Mouse (Mus musculus) urinary bladder, adult 18-20 months (tissue): ENCODE measurements around the gene Nat9.

Experiments used
- DNase-seq, 2 experiments: peaks; one replicate each; pipeline ENCODE4 v3.0.0; 2022; ENCODE audit warnings: low spot score in 2 of 2, mixed read lengths in 2 of 2

Gene Nat9

DNA sequence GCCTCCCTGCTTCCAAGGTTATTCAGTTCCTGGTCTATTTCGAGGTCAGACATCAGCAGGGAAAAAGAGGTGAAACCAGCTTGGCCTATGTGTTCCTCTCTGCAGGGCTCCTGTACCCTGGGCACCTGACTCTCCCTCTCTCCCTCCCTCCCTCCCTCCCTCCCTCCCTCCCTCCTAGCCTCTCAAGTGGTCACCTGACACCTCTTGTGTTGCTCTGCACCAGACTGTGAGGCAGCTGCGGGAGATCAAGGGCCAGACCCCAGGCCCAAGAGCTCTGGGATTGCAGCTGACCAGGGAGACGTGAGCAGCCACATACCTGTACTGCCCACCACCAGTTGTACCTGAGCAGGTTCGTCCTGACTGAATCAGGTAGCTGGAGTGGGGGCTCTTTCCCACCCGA lies 27.5 kb upstream of the Nat9 start:
- no peak for DNase-seq

DNA sequence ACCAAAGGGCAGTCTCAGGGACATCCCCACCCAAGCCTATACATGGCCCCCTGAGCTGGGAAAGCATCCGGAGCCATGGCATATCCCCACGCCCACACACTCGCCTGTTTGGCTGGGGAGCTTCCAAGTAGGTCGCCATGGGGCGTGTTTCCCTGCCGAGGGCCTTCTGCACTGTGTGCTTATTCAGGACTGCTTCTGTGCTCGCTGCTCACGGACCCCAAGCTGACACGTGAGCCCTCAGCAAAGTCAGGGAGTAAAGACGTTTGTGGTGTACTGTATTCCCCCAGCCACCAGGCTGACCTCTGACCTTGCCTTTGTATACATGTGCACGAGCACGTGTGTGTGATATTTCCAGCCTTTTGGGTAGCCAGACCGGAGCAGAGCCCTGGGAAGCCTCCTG lies 24.5 kb upstream of the Nat9 start:
- no peak for DNase-seq

DNA sequence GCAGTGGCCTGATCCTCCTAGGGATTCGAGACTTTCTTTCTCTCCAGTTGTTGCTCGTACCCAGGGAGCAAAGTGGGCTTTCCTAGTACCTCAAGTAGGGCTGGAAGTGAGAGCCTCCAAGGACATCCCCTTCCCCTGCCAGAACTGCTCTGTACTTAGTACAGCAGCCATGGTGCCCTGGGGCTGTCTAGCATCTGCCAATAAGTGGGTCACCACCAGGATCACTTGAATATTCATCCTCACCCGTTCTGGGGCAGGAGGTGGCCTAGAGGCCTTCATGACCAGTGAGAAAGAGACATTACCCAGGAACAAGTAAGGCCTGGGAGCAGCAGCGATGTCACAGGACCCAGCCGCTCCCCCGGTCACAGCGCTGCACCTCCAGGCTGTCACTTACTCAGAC lies 22.3 kb upstream of the Nat9 start:
- DNase-seq = no peak

DNA sequence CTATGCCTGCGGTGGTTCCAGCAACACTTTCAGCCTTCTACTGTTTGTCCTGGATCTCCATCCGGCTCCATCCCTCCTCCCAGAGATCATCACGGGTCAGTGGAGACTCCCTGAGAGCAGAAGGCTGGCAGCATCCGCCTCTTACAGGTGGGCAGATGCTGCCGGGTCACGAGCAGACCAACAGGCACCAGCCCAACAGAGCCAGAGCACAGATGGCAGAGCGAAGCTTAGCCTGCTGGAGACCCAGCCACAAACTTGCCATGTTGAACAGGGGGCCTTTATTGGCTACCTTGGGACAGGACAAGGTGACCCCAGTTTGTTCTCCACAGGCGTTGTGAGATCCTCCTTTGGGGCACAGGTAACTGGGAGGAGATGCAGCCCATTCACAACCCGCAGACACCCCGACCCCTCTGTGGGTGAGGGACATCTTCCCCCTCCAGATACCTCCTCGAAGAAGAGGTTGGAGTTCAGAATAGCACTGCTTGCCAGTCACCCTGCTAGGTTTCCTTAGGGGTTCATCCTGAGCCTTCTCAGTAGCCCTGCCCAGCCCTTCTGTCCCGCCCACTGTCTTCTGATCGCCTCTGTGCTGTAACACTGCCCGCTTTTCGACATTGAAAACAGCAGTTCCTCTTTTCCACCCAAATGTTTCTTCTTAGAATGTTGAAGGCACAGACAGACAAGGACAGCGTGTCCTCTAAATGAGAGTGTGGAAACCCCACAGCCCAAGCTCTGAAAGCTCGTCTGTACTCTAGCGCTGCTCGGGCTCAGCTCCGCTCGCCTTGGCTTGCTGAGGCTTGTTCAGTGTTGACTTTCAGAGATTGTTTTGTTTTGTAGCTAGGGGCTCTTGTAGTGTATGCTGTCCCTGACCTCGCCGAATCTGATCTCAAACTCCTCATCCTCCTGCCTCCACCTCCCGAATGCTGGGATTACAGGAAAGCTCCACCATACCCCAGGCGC lies 21.4 kb upstream of the Nat9 start:
- no peak for DNase-seq

DNA sequence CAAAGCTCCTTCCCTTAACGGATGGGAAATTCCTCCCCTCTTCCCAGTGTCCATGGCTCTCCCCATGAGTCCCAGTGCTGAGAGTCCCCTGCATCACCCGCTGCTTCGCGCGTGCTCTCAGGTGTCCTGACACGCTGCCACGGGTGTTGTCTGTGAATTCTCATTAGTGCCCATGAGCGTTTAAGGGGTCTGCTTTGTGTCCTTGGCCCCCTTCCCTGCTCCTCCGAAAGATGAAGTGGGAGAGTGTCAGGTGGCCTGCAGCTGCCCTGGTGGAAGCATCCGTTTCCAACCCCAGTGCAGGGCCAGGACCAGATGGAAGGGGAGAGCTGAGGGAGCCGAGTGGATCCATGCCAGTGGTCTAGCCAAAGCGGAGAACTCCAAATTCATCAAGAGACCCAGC lies 20.5 kb upstream of the Nat9 start:
- DNase-seq = no peak

DNA sequence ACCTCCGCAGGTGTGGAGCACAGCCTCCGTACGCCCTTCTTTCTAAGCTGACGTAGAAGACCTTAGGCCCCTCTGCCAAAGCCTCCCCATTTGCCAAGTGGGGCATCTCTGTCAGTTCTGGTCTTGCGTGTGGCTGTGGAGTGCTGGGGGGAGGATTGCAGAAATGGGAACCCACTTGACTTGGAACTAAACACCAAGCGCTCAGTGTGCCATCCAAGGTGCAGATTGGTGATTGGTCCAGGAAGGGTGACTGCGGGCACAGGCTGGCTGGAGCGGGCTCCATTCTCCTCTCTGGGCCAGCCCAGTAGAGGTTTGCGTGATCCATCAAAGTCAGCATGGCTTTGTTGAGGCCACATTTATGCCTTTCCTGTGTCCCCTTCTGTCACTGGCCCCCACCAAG lies 15.1 kb upstream of the Nat9 start:
- DNase-seq = no peak

DNA sequence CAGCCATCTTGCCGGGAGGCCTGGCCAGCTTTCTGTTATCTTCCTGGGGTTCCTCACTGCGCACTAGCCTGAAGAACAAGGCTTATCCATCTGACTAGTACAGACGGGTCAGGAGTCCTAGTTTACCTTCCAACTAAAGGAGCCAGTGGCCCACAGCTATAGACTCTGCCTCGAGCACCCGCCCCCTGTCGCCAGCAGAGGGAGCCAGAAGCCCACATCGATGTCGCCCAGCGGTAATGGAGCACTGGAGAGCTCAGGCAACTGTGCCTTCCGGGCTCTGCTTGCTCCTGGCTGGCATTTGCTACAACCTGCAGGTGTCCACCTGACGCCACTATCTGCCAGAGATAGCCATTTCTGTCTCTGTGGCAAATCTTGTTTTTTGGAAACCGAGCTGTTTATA lies 14.7 kb upstream of the Nat9 start:
- DNase-seq = peak; percentile 70 to 73

DNA sequence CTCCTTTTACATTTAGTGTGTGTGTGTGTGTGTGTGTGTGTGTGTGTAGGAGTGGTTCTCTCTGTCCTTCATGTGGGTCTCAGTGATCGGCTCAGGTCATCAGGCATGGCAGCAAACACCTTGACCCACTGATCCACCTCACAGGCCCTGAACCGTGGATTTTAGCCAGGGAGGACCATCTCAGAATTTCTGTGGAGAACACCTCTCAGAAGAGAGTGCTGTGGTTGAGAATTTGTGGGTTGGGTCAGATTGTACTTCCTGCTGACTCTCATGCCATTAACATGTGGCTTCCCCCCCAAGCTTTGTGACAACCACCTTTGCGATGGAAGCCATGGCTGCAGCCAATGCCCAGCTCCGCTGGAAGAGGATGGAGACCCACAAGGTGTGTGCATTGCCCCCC lies 12.9 kb upstream of the Nat9 start:
- no peak for DNase-seq

DNA sequence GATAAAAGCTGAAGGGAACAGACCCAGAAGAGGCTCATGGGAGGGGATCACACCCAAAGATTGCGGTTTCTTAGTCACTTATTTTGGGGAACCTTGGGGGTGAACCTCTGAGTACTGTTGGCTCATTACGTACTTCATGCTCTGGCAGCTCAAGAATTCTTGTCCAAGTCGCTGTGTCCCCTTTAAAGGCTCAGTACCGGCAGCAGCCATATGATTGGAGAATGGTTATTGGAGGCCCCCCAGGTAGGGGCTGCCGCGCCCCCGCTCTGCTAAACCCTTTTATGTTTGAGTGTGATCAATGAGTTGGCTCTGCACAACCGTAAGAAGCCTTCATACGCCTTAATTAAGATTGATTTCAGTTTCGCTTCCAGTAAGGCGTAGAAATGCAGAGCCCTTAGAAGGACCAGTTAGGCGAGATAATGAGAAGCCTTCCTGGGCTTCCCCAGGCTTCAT lies 11.3 kb upstream of the Nat9 start:
- no peak for DNase-seq

DNA sequence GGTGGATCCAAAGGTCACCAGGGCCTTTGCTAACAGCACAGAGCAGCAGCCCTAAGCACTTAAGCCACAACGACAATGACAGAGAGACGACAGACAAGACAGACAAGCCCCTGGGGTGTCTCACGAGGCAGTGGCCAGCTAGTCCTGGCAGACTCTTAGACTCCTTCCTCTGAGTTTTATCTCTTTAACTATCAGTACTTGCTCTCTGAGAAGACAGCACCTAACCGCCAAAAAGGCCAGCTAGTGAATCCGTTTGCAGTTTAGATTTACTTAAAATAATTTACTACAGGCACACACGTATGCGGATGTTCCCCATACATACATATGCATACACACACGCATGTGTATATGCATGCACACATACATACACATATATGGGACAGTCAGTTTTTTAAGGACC lies 9.9 kb upstream of the Nat9 start:
- no peak for DNase-seq

DNA sequence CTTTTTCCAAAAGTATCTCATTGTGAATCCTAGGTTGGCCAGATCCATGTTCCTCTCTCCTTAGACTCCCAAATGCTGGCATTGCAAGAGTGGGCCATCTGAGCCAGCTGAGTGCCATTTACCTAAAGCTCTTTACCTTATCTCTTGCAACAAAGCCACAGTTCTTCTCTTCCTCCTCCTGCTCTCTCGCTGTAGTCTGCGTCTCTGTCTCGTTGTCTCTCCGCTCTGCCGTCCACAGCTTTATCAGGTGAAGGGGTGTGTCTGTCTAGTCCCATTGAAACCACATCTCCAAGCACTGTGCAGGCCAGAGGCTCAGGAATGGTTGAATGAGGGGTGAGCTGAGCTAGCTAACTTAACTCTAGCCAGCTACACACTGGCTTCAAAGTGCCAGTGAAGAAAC lies 8.3 kb upstream of the Nat9 start:
- no peak for DNase-seq

DNA sequence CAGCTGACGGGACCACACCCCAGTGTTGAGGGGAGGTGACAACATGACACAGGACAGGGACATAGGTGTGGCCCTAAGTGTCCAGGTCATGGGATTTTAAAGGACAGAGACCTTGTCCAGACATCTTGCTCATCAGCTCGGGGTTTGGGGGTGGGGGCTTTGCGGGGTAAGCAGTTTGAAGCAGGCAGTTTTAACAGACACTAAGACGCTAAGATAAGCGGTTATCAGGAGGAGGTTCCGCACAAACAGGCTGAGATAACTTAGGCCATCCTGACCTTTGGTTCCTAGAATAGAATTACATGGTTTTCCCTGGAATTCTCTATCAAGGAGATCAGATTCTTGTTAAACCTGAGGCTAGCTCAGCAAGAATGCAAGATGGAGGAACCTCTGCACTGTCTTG lies 7.0 kb upstream of the Nat9 start:
- DNase-seq = no peak

DNA sequence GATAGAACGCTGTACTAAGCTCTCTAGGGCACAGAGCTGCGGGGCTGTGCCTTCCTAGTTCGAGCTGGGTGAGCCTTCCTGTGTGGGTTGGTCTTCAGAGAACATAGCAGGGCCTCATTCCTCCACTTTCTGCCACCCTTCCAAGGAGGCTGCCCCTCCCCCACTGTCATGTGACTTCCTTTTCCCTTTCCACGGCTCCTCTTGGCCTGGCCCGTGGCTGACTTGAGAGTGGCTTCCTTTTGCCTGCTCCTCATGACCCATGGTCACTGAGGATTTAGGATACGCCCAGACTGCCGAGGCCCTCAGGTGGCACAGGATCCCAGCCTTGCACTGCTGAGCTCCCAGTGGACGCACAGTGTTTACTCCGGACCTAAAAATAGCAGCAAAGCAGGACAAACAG lies 4.5 kb upstream of the Nat9 start:
- no peak for DNase-seq

DNA sequence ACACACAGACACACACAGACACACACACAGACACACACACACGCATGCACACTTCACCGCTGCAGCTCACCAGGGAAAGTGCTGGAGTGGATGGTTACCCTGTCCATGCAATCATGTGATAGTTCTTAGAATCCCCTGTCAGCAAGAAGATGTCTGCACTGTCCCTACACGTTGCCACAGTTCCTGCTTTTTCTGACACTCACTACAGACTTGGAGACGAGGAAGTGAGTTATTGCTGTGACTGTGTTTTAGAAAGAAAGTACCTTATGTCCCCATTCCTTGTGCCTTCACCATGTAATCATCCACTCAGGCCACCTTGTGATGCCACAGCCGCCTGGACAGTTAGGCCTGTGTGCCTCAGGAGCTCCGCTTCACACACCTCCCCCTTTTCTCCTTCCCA lies 1.6 kb upstream of the Nat9 start:
- DNase-seq = no peak

DNA sequence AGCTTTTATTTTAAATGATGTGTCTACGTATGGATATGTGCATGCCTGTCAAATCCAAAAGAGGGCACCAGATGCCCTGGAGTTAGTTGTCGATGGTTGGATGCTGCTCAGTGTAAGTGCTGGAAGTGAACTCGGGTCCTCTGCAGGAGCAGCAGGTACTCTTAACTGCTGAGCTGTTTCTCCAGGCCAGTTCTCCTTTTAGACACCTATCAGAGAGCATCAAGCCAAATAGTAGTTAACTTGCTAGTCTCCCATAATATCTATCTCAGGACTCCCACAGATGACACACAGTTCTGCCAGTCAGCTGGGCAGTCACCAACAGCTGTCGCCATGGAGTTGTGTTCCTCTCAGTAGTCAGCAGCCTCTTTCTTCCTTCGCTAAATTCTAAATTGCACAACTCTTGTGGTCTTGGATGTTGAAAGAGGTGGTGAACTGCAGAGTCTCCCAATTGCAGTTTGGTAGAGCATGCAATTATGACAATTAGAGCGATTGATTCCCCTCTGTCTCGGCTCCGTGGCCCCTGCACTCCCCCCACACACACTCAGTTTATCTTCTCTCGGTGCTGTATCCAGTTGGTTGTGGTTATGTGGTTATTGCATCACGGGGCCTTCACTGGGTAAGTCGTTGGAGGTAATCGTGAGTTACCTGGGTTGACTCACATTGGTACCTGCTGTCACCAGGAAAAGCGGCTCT lies 1.0 kb upstream of the Nat9 start:
- no peak for DNase-seq

DNA sequence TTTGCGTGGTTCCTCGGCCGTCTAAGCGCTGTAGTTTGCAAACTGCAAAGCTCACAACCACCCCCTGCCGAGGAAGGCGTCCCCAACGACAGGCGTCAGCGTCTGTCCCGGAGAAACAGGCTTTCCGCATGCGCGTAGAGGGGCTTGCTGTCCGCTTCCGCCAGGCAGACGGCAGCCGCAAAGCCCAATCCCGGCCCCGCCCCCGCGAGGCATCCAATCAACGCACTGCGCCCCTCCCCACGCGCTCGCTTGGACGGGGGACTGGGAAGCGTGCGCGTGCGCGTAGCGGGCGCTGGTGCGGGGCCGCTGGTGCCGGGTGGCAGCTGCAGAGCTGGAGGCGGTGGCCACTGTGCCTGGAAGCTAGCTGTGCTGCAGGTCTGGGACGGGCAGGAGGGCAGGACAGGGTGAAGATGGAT lies 427 bp downstream of the Nat9 start, which contains the start of gene Tmem104:
Gene Tmem104, plus strand, starts transcription at position 264 of the 416 bp plus-strand sequence.
- DNase-seq = peak; percentile 98 to 99

DNA sequence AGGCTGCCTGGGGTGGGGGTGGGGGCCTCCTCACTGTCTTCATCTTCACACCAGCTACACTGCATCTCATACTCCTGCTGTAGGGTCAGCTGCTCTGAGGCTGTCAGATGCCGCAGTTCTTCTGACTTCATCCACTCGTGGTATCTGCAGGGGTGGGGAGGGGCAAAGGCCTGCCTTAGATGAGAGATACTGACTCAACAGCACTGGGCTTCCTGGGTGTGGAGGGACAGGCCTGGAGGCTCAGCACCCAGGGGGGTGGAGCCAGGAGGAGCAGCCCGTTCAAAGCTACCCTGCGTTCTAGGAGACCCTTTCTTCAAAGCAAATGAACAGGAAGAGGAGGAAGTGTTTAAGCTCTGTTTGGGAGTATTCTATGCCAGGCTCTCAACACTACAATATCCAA lies 2.7 kb downstream of the Nat9 start:
- no peak for DNase-seq

DNA sequence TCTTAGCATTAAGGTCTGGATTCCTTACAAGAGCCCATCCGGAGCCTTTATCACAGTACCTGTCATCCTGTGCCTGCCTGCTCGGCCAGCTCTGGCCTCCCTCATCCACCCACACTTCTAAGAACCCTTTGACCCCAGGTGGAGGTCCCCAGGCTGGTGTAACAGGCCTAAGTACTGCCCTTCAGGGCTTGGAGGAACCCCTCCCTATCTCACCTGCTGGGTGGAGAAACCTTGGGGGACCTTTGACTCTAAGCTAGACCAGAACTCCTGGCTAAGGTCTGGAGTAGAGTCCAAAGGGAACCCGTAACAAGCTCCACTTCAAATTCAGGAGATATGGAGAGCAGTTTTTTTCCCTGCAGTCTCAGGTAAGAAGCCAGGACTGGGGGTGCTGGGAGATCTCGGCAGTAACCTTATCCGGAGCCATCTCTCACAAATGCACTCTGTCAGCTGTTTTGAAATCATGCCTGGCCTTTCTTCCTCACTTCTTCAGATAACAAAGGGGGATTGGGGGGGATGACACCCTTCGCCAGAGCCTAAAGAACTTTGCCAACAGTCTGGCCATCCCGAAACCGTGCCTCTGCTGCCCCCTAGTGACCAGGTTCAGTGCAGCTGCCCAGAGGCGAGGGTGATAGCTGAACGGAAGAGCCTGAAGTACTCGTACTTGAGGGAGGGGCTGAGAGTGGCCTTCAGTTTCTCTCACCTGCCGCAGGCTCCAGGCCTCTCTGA lies 5.6 kb downstream of the Nat9 start:
- DNase-seq = peak; percentile 72 to 87

DNA sequence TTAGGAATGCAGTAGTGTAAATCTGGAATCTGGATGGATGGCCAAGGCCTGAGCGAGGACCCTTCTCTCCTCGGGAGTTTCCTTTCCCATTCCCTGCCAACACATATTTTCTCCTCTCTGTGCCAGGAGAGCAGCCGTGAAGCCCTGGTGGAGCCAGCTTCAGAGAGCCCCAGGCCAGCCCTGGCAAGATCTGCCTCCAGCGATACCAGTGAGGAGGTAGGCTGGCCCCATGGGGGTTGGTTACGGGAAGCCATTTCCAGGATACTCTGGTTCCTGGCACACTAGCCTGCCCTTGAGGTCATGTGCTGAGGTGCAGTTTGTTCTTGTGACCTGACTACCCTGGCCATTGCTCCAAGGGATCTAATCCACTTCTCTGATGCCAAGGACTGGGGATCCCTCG lies 7.8 kb downstream of the Nat9 start:
- DNase-seq = no peak

DNA sequence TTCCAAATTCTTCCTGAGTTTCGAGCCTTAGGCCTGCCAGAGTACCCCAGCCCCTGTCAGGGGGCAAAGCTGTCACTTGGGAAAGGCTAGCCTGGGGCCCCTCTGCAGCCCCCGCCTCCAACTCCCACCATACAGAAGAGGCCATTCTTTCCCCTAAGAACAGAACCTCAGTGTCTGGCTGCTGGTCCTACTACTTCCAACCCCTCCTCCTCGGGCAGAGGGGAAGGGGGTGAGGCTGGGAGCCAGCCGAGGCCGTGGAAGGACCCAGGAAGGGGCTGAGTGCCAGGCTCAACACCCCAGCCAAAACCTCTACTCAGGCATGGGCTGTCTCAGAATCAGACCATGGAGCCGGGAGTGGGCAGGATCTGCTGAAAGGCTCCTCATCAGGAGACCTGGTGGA lies 8.5 kb downstream of the Nat9 start:
- DNase-seq = no peak

DNA sequence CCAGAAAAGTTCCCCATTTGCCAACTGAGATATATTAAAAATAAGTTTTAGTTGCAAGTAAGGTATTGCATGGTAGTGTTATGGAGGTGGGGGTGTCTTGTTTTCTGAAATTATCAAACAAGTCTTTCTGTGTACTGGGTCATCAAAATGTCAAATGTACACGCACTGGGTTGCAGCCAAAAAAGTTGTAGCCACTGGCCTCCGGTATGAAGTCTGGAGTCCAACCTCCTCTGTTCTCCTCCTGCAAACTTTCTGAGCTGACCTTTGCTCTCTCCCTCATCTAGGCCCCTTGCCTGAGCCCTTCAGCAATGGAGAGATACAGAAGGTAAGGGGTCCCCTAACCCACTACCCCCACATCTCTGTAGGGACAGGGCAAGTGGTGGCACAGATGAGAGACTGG lies 8.9 kb downstream of the Nat9 start:
- no peak for DNase-seq

DNA sequence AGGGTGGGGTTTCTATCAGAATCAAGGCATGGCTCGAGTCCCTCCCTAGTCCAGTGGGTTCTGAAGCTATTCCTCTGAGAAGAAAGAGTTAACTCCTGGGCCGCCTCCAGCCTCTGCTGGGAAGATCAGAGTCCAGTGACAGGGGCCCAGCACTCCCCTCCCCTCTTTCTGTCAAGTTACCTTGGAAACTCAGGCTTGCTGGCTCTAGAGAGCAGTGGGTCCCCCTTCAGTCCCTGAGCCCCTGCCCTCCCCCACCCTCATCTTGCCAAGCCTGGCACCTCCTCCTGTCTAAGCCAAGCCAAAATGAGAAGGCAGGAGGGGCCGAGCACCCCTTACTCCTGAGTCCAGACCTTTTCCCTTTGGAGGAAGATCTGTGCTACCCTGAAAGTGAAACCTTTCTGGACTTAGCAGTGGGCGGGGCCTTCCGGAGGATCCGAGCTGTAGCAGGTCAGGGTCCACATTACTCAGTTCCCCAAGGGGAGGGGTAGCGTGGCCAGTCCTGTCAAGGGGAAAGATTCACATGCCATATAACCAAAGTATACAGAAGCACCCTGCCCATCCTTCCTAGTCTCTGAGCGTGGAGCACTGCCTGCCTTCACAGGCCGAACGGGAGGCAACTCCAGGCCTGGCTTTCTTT lies 10.0 kb downstream of the Nat9 start:
- no peak for DNase-seq
